Mouse (Mus musculus): Measurements from ENCODE around the gene Zfyve16. TPM values are rescaled to one million over a fixed set of nuclear protein-coding genes. Genes with fewer than 3 reads are reported as not detected.
A peak's percentile ranks its signal among the peaks of the same experiment; 100 is the strongest.

Zfyve16 gene
- 5.1 and 6.2 TPM in 2 replicates for polyA plus RNA-seq (2012; rRNA removed)

- peak; percentile 27 for DNase-seq (ENCODE audit: low read depth)
Observed at GRCm38 (mm10) chr13:92530721-92531211, at the start of gene Zfyve16. Zfyve16 (minus strand) TSS chr13:92530868.

- no peak for DNase-seq (ENCODE audit: low read depth)
Observed at GRCm38 (mm10) chr13:92578210-92578609, 47.5 kb upstream of the Zfyve16 start.

GRCm38 (mm10) chr13:92576688-92577087 is 46.0 kb upstream of the Zfyve16 start:
- no peak for DNase-seq (ENCODE audit: low read depth)

- DNase-seq (ENCODE audit: low read depth): no peak
Observed at GRCm38 (mm10) chr13:92576072-92576471, 45.4 kb upstream of the Zfyve16 start, which contains the start of gene Spz1. Spz1 (minus strand) TSS chr13:92576172.

- DNase-seq (ENCODE audit: low read depth): no peak
Observed at GRCm38 (mm10) chr13:92559429-92559828, 28.8 kb upstream of the Zfyve16 start.

- no peak for DNase-seq (ENCODE audit: low read depth)
Observed at GRCm38 (mm10) chr13:92557229-92557628, 26.6 kb upstream of the Zfyve16 start.

- no peak for DNase-seq (ENCODE audit: low read depth)
Observed at GRCm38 (mm10) chr13:92556458-92557126, 25.9 kb upstream of the Zfyve16 start.

- DNase-seq (ENCODE audit: low read depth): no peak
Observed at GRCm38 (mm10) chr13:92547093-92547492, 16.4 kb upstream of the Zfyve16 start.

GRCm38 (mm10) chr13:92540997-92541396 is 10.3 kb upstream of the Zfyve16 start:
- no peak for DNase-seq (ENCODE audit: low read depth)

- no peak for DNase-seq (ENCODE audit: low read depth)
Observed at GRCm38 (mm10) chr13:92539126-92539525, 8.5 kb upstream of the Zfyve16 start.

GRCm38 (mm10) chr13:92533801-92534200 is 3.1 kb upstream of the Zfyve16 start:
- no peak for DNase-seq (ENCODE audit: low read depth)

- no peak for DNase-seq (ENCODE audit: low read depth)
Observed at GRCm38 (mm10) chr13:92532216-92532615, 1.5 kb upstream of the Zfyve16 start.

- DNase-seq (ENCODE audit: low read depth): no peak
Observed at GRCm38 (mm10) chr13:92531237-92531636, 569 bp upstream of the Zfyve16 start.

- DNase-seq (ENCODE audit: low read depth): peak; percentile 10
Observed at GRCm38 (mm10) chr13:92529828-92530720, 594 bp downstream of the Zfyve16 start.

- DNase-seq (ENCODE audit: low read depth): no peak
Observed at GRCm38 (mm10) chr13:92523178-92523813, 7.4 kb downstream of the Zfyve16 start.

GRCm38 (mm10) chr13:92504871-92505270 is 25.8 kb downstream of the Zfyve16 start:
- DNase-seq (ENCODE audit: low read depth): no peak

GRCm38 (mm10) chr13:92491923-92492322 is 38.7 kb downstream of the Zfyve16 start:
- DNase-seq (ENCODE audit: low read depth): no peak

GRCm38 (mm10) chr13:92490817-92491216 is 39.9 kb downstream of the Zfyve16 start:
- DNase-seq (ENCODE audit: low read depth): no peak

- DNase-seq (ENCODE audit: low read depth): peak; percentile 42
Observed at GRCm38 (mm10) chr13:92483852-92484463, 46.7 kb downstream of the Zfyve16 start, which contains the start of gene Fam151b. Fam151b (minus strand) TSS chr13:92484015.

GRCm38 (mm10) chr13:92483348-92483747 is 47.3 kb downstream of the Zfyve16 start:
- DNase-seq (ENCODE audit: low read depth): peak; percentile 5

GRCm38 (mm10) chr13:92470151-92470550 is 60.5 kb downstream of the Zfyve16 start:
- no peak for DNase-seq (ENCODE audit: low read depth)

- no peak for DNase-seq (ENCODE audit: low read depth)
Observed at GRCm38 (mm10) chr13:92469381-92469780, 61.3 kb downstream of the Zfyve16 start.
